Mouse (Mus musculus) forebrain, embryonic 11.5 days (tissue): ENCODE results near the gene Henmt1. TPM values are rescaled to one million over a fixed set of nuclear protein-coding genes. Genes with fewer than 3 reads are reported as not detected.

Experiments
- ATAC-seq: fragments of 200-750 bp; cut with Nextera tagmentation; replicated peaks from 2 replicates; pipeline ENCODE4 v1.8.0; 2017; ENCODE audit warnings: moderate TSS enrichment; ENCODE audit not compliant: low FRiP score
- DNase-seq: peaks from one replicate; pipeline ENCODE4 v3.0.0-alpha.2; 2017; ENCODE audit warnings: low spot score
- H3K27ac ChIP-seq: fragments of 300-500 bp; sonication (generic); 2 replicates; pipeline ENCODE4 v1.5.1; 2014; ENCODE audit warnings: low read depth, low read length
- H3K27me3 ChIP-seq: fragments of 300-500 bp; sonication (generic); 2 replicates; pipeline ENCODE4 v1.6.1; 2014; ENCODE audit warnings: mild to moderate bottlenecking, low read length, mixed read lengths; ENCODE audit not compliant: control insufficient read depth, insufficient read depth
- H3K36me3 ChIP-seq: fragments of 300-500 bp; sonication (generic); 2 replicates; pipeline ENCODE4 v1.6.1; 2014; ENCODE audit warnings: mild to moderate bottlenecking, low read length, moderate library complexity, mixed read lengths; ENCODE audit not compliant: control insufficient read depth, insufficient read depth
- H3K4me1 ChIP-seq: fragments of 300-500 bp; sonication (generic); replicated peaks from 2 replicates; pipeline ENCODE4 v1.6.1; 2014; ENCODE audit warnings: low read length, mixed read lengths; ENCODE audit not compliant: control insufficient read depth, insufficient read depth
- H3K4me2 ChIP-seq: fragments of 300-500 bp; sonication (generic); 2 replicates; pipeline ENCODE4 v1.6.1; 2014; ENCODE audit warnings: low read depth, mild to moderate bottlenecking, low read length, moderate library complexity, mixed read lengths; ENCODE audit not compliant: severe bottlenecking
- H3K4me3 ChIP-seq: fragments of 300-500 bp; sonication (generic); 2 replicates; pipeline ENCODE4 v1.5.1; 2014; ENCODE audit warnings: low read depth, low read length
- H3K9ac ChIP-seq: fragments of 300-500 bp; sonication (generic); 2 replicates; pipeline ENCODE4 v1.6.1; 2014; ENCODE audit warnings: low read length
- H3K9me3 ChIP-seq: fragments of 300-500 bp; sonication (generic); 2 replicates; pipeline ENCODE4 v1.6.1; 2016; ENCODE audit warnings: low read length, mixed read lengths; ENCODE audit not compliant: control insufficient read depth
- WGBS: fragments of 180-500 bp; shearing (Covaris S2); extraction: QIAGEN DNeasy Blood & Tissue Kit; methylation state at CpG from one replicate; pipeline ENCODE4 v1.1.7; 2014; 5-methylcytosine and 5-hydroxymethylcytosine counted together
- polyA plus RNA-seq: library from polyadenylated mRNA; unstranded; fragments of >200 nt; fragmentation: Nextera tagmentation; extraction: Ambion mirVana; gene quantifications from 2 replicates; pipeline ENCODE4 v1.2.1, GENCODE M21; 2014

Gene Henmt1
- polyA plus RNA-seq, 1 experiment from 2014 or later, result 1.1 TPM

DNA sequence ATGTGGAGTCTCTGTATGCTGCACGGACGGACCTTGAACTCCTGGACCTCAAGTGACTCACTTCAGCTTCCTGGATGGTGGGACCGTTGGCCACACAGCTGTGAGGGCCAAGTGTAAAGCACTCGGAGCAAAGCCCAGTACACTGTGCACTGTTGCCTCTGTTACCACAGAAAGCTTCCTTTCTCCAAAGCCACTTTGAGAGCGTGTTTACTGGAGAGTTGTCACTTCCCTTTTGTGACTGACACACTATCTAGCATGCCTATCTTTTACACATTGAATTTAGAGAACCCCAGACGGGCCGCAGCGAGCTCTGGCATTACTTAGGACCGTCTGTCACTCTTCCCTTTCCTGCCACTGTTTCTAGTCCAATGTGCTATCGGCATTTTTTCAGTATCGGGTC lies 57.6 kb downstream of the Henmt1 start:
- no peak for ATAC-seq
- Histone ChIP-seq H3K27me3 (no peaks in the 10 kb centered on the region), H3K9ac (no peak overlapping the region), H3K4me2 (no peak overlapping the region), H3K27ac (no peak overlapping the region), H3K36me3 (no peaks in the 10 kb centered on the region; the same call in 1 of the 2 replicates), H3K4me1 (no peaks in the 10 kb centered on the region), H3K9me3 (no peaks in the 10 kb centered on the region), H3K4me3 (no peak overlapping the region)
- DNase-seq, result no peak
- WGBS, result 85% methylated on average over 11 of the region's 11 CpGs

DNA sequence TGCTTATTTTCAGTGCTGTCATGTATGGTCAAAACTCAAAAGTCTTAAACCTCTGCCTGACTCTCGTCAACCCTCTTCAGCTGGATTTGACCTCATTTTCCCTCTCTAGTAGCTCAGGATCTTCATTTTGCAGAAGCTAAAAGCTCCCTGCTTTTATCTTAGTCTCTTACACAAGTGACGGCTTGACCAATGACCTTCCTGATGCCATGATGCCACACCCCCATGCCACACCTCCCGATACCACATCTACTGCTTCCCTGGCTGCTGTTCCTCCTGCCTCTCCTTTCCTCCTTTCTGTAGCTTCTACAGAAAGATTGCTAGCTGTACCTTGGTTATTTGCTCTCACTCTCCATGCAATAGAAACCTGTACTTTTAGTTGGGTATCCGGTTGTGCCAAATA lies 58.1 kb downstream of the Henmt1 start:
- no peak overlapping the region for H3K4me2 ChIP-seq
- no peaks in the 10 kb centered on the region for H3K27me3 ChIP-seq
- H3K4me3 ChIP-seq, result no peak overlapping the region
- ATAC-seq (no peak), DNase-seq (no peak)
- H3K27ac ChIP-seq, result no peak overlapping the region
- no peaks in the 10 kb centered on the region for H3K36me3 ChIP-seq
- H3K4me1 ChIP-seq, result no peaks in the 10 kb centered on the region
- H3K9ac ChIP-seq, result no peak overlapping the region
- no peaks in the 10 kb centered on the region for H3K9me3 ChIP-seq
- WGBS, result 74% methylated on average over 4 of the region's 4 CpGs

GRCm38 (mm10) chr3:108999173-108999572 lies 59.5 kb downstream of the Henmt1 start:
- 81% methylated on average over 1 of the region's 1 CpGs for WGBS
- Histone ChIP-seq H3K27ac (no peak overlapping the region), H3K4me2 (no peak overlapping the region), H3K27me3 (no peaks in the 10 kb centered on the region), H3K4me1 (no peaks in the 10 kb centered on the region), H3K9ac (no peak overlapping the region), H3K4me3 (no peak overlapping the region), H3K36me3 (no peaks in the 10 kb centered on the region), H3K9me3 (no peaks in the 10 kb centered on the region)
- DNase-seq, result no peak
- no peak for ATAC-seq

- 86% methylated on average over 5 of the region's 5 CpGs for WGBS
- no peak for ATAC-seq
- Histone ChIP-seq H3K4me1 (no peaks in the 10 kb centered on the region), H3K9me3 (no peaks in the 10 kb centered on the region), H3K36me3 (no peaks in the 10 kb centered on the region), H3K27ac (no peak overlapping the region), H3K27me3 (no peaks in the 10 kb centered on the region), H3K9ac (no peak overlapping the region), H3K4me3 (no peak overlapping the region), H3K4me2 (no peak overlapping the region)
- no peak for DNase-seq
Measured at GRCm38 (mm10) chr3:109005777-109006176, 66.1 kb downstream of the Henmt1 start.

- DNase-seq (no peak), ATAC-seq (no peak)
- Histone ChIP-seq H3K27ac (no peak overlapping the region), H3K9me3 (no peaks in the 10 kb centered on the region), H3K4me2 (no peak overlapping the region), H3K4me3 (no peak overlapping the region), H3K9ac (no peak overlapping the region), H3K36me3 (no peaks in the 10 kb centered on the region), H3K4me1 (no peaks in the 10 kb centered on the region), H3K27me3 (no peaks in the 10 kb centered on the region)
- WGBS, result 93% methylated on average over 5 of the region's 5 CpGs
Measured at GRCm38 (mm10) chr3:109008180-109008579, 68.5 kb downstream of the Henmt1 start.

Other genes starting within 250 kb of the Henmt1 start
- 120 TPM in 2 replicates for gene Gpsm2, start 217.6 kb upstream of the Henmt1 start, polyA plus RNA-seq
- gene Aknad1, start 200.2 kb upstream of the Henmt1 start, polyA plus RNA-seq, result not detected in 2 replicates
- 22.5 and 24.8 TPM in 2 replicates for gene Stxbp3, start 99.3 kb upstream of the Henmt1 start, polyA plus RNA-seq
- not detected in 2 replicates for gene Fndc7, start 49.9 kb upstream of the Henmt1 start, polyA plus RNA-seq
- gene Prpf38b, start 28.1 kb upstream of the Henmt1 start, polyA plus RNA-seq, result 66.0 and 71.4 TPM in 2 replicates
- not detected in 2 replicates for gene Gm9857, start 572 bp downstream of the Henmt1 start, polyA plus RNA-seq
- gene Fam102b, start 87.7 kb downstream of the Henmt1 start, polyA plus RNA-seq, result 10.1 and 10.7 TPM in 2 replicates
- gene Slc25a54, start 140.6 kb downstream of the Henmt1 start, polyA plus RNA-seq, result not detected in 2 replicates
- gene Slc25a24, start 183.3 kb downstream of the Henmt1 start, polyA plus RNA-seq, result 25.2 and 25.3 TPM in 2 replicates